Mouse (Mus musculus): Measurements from ENCODE around the gene Gnaz. TPM values are rescaled to one million over a fixed set of nuclear protein-coding genes. Genes with fewer than 3 reads are reported as not detected.

Gene Gnaz
- polyA plus RNA-seq, 2 experiments, result 2.2 to 2.5 TPM

GRCm38 (mm10) chr10:75058761-75059395, 91.9 kb downstream of the Gnaz start:
- 36% methylated on average over 9 of the region's 9 CpGs for WGBS (ENCODE audit: insufficient replicate concordance)
- H3K4me2 ChIP-seq (ENCODE audit: low read depth), result peak overlapping the region; percentile 69; the same call in 1 of the 2 replicates
- no peak for DNase-seq (ENCODE audit: low read depth in 3 of 3, low spot score in 3 of 3)

DNA sequence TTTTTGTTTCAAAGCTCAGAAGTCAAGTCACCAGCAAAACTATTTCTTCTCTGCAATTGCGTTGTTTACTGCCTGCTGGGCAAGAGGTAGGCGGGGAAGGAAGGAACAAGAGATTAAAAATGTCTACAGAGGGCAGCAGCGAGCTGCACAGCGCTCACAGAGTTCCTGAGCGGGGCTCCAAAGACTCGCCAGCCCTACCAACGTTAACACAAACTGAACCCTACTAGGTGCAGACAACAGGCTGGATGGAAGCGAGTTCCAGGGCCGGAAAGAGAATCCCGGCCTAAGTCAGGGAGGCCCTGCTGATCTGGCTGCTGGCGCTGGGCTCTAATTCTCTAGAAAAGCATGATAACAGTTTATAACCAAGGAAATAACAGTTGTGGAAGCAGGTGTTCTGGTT, 92.4 kb downstream of the Gnaz start:
- Histone ChIP-seq H3K4me2 (ENCODE audit: low read depth) (peak overlapping the region; percentile 69), H3K9me3 (ENCODE audit: control insufficient read depth, low read length) (no peaks in the 10 kb centered on the region), H3K36me3 (replicated peaks; ENCODE audit: control insufficient read depth, insufficient read depth, low read depth) (no peaks in the 10 kb centered on the region), H3K9ac (replicated peaks) (no peak overlapping the region), H3K4me1 (replicated peaks; ENCODE audit: control insufficient read depth in 2 of 2, insufficient read depth in 2 of 2, low read length in 1 of 2) (peaks cover 2 to 39% of the 10 kb centered on the region in 2 experiments; a peak in 3 of 4 replicates), H3K27ac (no peak overlapping the region), H3K4me3 (ENCODE audit: insufficient read depth in 1 of 2, low read depth in 2 of 2, low read length in 2 of 2) (peak overlapping the region in 1 of 2 experiments; percentile 15; a peak in 1 of 4 replicates), H3K27me3 (ENCODE audit: control insufficient read depth, insufficient read depth, low read length) (peaks cover 34% of the 10 kb centered on the region)
- ATAC-seq (ENCODE audit: insufficient read depth), result no peak
- TF ChIP-seq CTCF (IDR thresholded peaks at IDR 0.05; ENCODE audit: low read depth) (peak; percentile 73), EP300 (IDR thresholded peaks at IDR 0.05; ENCODE audit: low read depth) (no peak)
- peak in 2 of 3 experiments; percentile 38 to 51 for DNase-seq (ENCODE audit: low read depth in 3 of 3, low spot score in 3 of 3)
- 1% methylated on average over 11 of the region's 11 CpGs for WGBS (ENCODE audit: insufficient replicate concordance)

More at GRCm38 (mm10) chr10:75058761-75059395, 91.9 kb downstream of the Gnaz start:
- TF ChIP-seq CTCF (IDR thresholded peaks at IDR 0.05; ENCODE audit: low read depth) (no peak), EP300 (IDR thresholded peaks at IDR 0.05; ENCODE audit: low read depth) (no peak)
- no peak for ATAC-seq (ENCODE audit: insufficient read depth)
- no peaks in the 10 kb centered on the region for H3K9me3 ChIP-seq (ENCODE audit: control insufficient read depth, low read length)
- no peak overlapping the region for H3K4me3 ChIP-seq (ENCODE audit: insufficient read depth in 1 of 2, low read depth in 2 of 2, low read length in 2 of 2)
- H3K9ac ChIP-seq (replicated peaks), result no peak overlapping the region
- peaks cover 34% of the 10 kb centered on the region for H3K27me3 ChIP-seq (ENCODE audit: control insufficient read depth, insufficient read depth, low read length)
- no peaks in the 10 kb centered on the region for H3K36me3 ChIP-seq (replicated peaks; ENCODE audit: control insufficient read depth, insufficient read depth, low read depth)
- peaks cover 2 to 43% of the 10 kb centered on the region in 2 experiments; a peak in 3 of 4 replicates for H3K4me1 ChIP-seq (replicated peaks; ENCODE audit: control insufficient read depth in 2 of 2, insufficient read depth in 2 of 2, low read length in 1 of 2)
- H3K27ac ChIP-seq, result no peak overlapping the region

- TF ChIP-seq CTCF (IDR thresholded peaks at IDR 0.05; ENCODE audit: low read depth), result no peak
- TF ChIP-seq EP300 (IDR thresholded peaks at IDR 0.05; ENCODE audit: low read depth), result no peak
- no peaks in the 10 kb centered on the region for H3K9me3 ChIP-seq (ENCODE audit: control insufficient read depth, low read length)
- H3K4me2 ChIP-seq (ENCODE audit: low read depth), result peak within 1 kb of the TSS; percentile 69
- peaks cover 2 to 37% of the 10 kb centered on the region in 2 experiments; a peak in 3 of 4 replicates for H3K4me1 ChIP-seq (replicated peaks; ENCODE audit: control insufficient read depth in 2 of 2, insufficient read depth in 2 of 2, low read length in 1 of 2)
- 1% methylated on average over 34 of the region's 73 CpGs for WGBS (ENCODE audit: insufficient replicate concordance)
- no peaks in the 10 kb centered on the region for H3K36me3 ChIP-seq (replicated peaks; ENCODE audit: control insufficient read depth, insufficient read depth, low read depth)
- ATAC-seq (ENCODE audit: insufficient read depth) (peak; percentile 68), DNase-seq (ENCODE audit: low read depth in 3 of 3, low spot score in 3 of 3) (peak in 2 of 3 experiments; percentile 27 to 30)
- H3K9ac ChIP-seq (replicated peaks), result peak within 1 kb of the TSS; percentile 9; the same call in 1 of the 2 replicates
- H3K27me3 ChIP-seq (ENCODE audit: control insufficient read depth, insufficient read depth, low read length), result peaks cover 34% of the 10 kb centered on the region
- H3K4me3 ChIP-seq (ENCODE audit: insufficient read depth in 1 of 2, low read depth in 2 of 2, low read length in 2 of 2), result peak within 1 kb of the TSS; percentile 61 to 69
- H3K27ac ChIP-seq, result no peak within 1 kb of the TSS
Observed at GRCm38 (mm10) chr10:75060217-75060842, 93.4 kb downstream of the Gnaz start, which contains the start of gene Bcr. Gene Bcr (plus strand): TSS chr10:75060592.

- H3K9me3 ChIP-seq (ENCODE audit: control insufficient read depth, low read length), result no peaks in the 10 kb centered on the region
- H3K36me3 ChIP-seq (replicated peaks; ENCODE audit: control insufficient read depth, insufficient read depth, low read depth), result no peaks in the 10 kb centered on the region
- no peak for ATAC-seq (ENCODE audit: insufficient read depth)
- under 1% methylated on average over 46 of the region's 48 CpGs for WGBS (ENCODE audit: insufficient replicate concordance)
- H3K27me3 ChIP-seq (ENCODE audit: control insufficient read depth, insufficient read depth, low read length), result peaks cover 34% of the 10 kb centered on the region
- peak overlapping the region; percentile 61 to 69 for H3K4me3 ChIP-seq (ENCODE audit: insufficient read depth in 1 of 2, low read depth in 2 of 2, low read length in 2 of 2)
- DNase-seq (ENCODE audit: low read depth in 3 of 3, low spot score in 3 of 3), result no peak
- H3K9ac ChIP-seq (replicated peaks), result peak overlapping the region; percentile 9; the same call in 1 of the 2 replicates
- H3K27ac ChIP-seq, result no peak overlapping the region
- H3K4me2 ChIP-seq (ENCODE audit: low read depth), result peak overlapping the region; percentile 69
- H3K4me1 ChIP-seq (replicated peaks; ENCODE audit: control insufficient read depth in 2 of 2, insufficient read depth in 2 of 2, low read length in 1 of 2), result peaks cover 2 to 36% of the 10 kb centered on the region in 2 experiments; a peak in 3 of 4 replicates
- TF ChIP-seq CTCF (IDR thresholded peaks at IDR 0.05; ENCODE audit: low read depth), result no peak
- TF ChIP-seq EP300 (IDR thresholded peaks at IDR 0.05; ENCODE audit: low read depth), result no peak
Observed at GRCm38 (mm10) chr10:75060843-75061235, 93.9 kb downstream of the Gnaz start.

Data from liver, embryonic 14.5 days (tissue).